Mouse (Mus musculus) ES-E14 (cell line): ENCODE data around the gene Synj2.

Experiments
- CHD2 ChIP-seq: IDR thresholded peaks from 2 replicates; pipeline ENCODE4 v1.6.1; 2014; ENCODE audit warnings: mild to moderate bottlenecking, low read depth, low read length, inconsistent platforms
- HCFC1 ChIP-seq: IDR thresholded peaks from 2 replicates; pipeline ENCODE4 v1.6.1; 2012; ENCODE audit warnings: low read length, inconsistent platforms, borderline replicate concordance; ENCODE audit not compliant: insufficient read depth
- MAFK ChIP-seq: IDR thresholded peaks from 2 replicates; pipeline ENCODE4 v1.6.1; 2014; ENCODE audit warnings: mild to moderate bottlenecking, low read depth, low read length, inconsistent platforms; ENCODE audit not compliant: insufficient read depth
- ZC3H11A ChIP-seq: IDR thresholded peaks from 2 replicates; pipeline ENCODE4 v1.6.1; 2012; ENCODE audit warnings: low read depth, mild to moderate bottlenecking, inconsistent platforms, low read length, borderline replicate concordance
- ZNF384 ChIP-seq: IDR thresholded peaks from 2 replicates; pipeline ENCODE4 v1.6.1; 2012; ENCODE audit warnings: low read depth, low read length, inconsistent platforms

- TF ChIP-seq CHD2, result no peak
- TF ChIP-seq HCFC1, result no peak
- no peak for TF ChIP-seq ZC3H11A
- no peak for TF ChIP-seq ZNF384
- no peak for TF ChIP-seq MAFK
Observed at GRCm38 (mm10) chr17:5896066-5896465, 45.0 kb upstream of the Synj2 start.
